Mouse (Mus musculus): ENCODE data around the gene Lad1.
A peak's percentile ranks its signal among the peaks of the same experiment; 100 is the strongest.

Gene Lad1

GRCm38 (mm10) chr1:135844481-135844880, 26.1 kb downstream of the Lad1 start:
- DNase-seq (ENCODE audit: low spot score): no peak

- no peak for DNase-seq (ENCODE audit: low spot score)
Measured at GRCm38 (mm10) chr1:135846632-135847031, 28.2 kb downstream of the Lad1 start.

GRCm38 (mm10) chr1:135847139-135847562, 28.8 kb downstream of the Lad1 start:
- DNase-seq (ENCODE audit: low spot score): peak; percentile 45

- no peak for DNase-seq (ENCODE audit: low spot score)
Measured at GRCm38 (mm10) chr1:135847611-135848351, 29.4 kb downstream of the Lad1 start.

- no peak for DNase-seq (ENCODE audit: low spot score)
Measured at GRCm38 (mm10) chr1:135850722-135851512, 32.5 kb downstream of the Lad1 start.

- DNase-seq (ENCODE audit: low spot score): no peak
Measured at GRCm38 (mm10) chr1:135852044-135852756, 33.8 kb downstream of the Lad1 start.

GRCm38 (mm10) chr1:135853200-135853599, 34.8 kb downstream of the Lad1 start:
- DNase-seq (ENCODE audit: low spot score): no peak

- DNase-seq (ENCODE audit: low spot score): no peak
Measured at GRCm38 (mm10) chr1:135854591-135855343, 36.4 kb downstream of the Lad1 start.

GRCm38 (mm10) chr1:135855344-135855687, 36.9 kb downstream of the Lad1 start:
- no peak for DNase-seq (ENCODE audit: low spot score)

GRCm38 (mm10) chr1:135856070-135856469, 37.7 kb downstream of the Lad1 start:
- DNase-seq (ENCODE audit: low spot score): no peak

- no peak for DNase-seq (ENCODE audit: low spot score)
Measured at GRCm38 (mm10) chr1:135857137-135857775, 38.9 kb downstream of the Lad1 start.

GRCm38 (mm10) chr1:135858533-135858932, 40.1 kb downstream of the Lad1 start:
- no peak for DNase-seq (ENCODE audit: low spot score)

- DNase-seq (ENCODE audit: low spot score): no peak
Measured at GRCm38 (mm10) chr1:135861091-135861490, 42.7 kb downstream of the Lad1 start.

- no peak for DNase-seq (ENCODE audit: low spot score)
Measured at GRCm38 (mm10) chr1:135861980-135862552, 43.7 kb downstream of the Lad1 start.

- DNase-seq (ENCODE audit: low spot score): no peak
Measured at GRCm38 (mm10) chr1:135862561-135862960, 44.2 kb downstream of the Lad1 start.

- no peak for DNase-seq (ENCODE audit: low spot score)
Measured at GRCm38 (mm10) chr1:135863786-135864335, 45.5 kb downstream of the Lad1 start.

GRCm38 (mm10) chr1:135864830-135865229, 46.4 kb downstream of the Lad1 start:
- no peak for DNase-seq (ENCODE audit: low spot score)

GRCm38 (mm10) chr1:135865518-135866194, 47.3 kb downstream of the Lad1 start:
- peak; percentile 65 for DNase-seq (ENCODE audit: low spot score)

GRCm38 (mm10) chr1:135868570-135868969, 50.2 kb downstream of the Lad1 start:
- no peak for DNase-seq (ENCODE audit: low spot score)

GRCm38 (mm10) chr1:135872991-135873390, 54.6 kb downstream of the Lad1 start:
- no peak for DNase-seq (ENCODE audit: low spot score)

All from spleen, adult 12 weeks (tissue).